Mouse (Mus musculus): ENCODE measurements around the gene Sirt6. TPM values are rescaled to one million over a fixed set of nuclear protein-coding genes. Genes with fewer than 3 reads are reported as not detected.

Sirt6 gene
- total RNA-seq, 1 experiment: 14.5 TPM

DNA sequence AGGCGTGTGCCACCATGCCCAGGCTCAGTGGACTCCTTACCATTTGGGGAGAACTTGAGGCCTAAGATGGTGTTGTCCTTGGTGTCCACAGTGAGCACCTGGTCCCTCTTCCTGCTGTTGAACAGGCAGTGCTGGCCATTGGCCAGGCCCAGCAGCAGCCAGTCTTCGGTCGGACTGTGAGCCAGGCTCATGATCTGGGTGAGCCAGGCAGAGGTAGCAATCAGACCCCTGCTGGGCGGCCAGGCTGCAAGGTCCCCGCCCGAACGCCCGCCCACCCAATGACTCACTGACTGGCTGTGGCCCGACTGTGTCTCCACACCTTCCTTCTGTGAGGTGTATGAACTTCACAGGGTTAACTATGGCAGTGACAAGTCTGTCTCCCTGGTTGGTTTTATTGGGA is 35.8 kb downstream of the Sirt6 start:
- in situ Hi-C loops (cut with MboI; ENCODE audit: low sequenced_read_pairs in 2 of 2, unreplicated experiment in 2 of 2): no loop called here
- Histone ChIP-seq H3K27ac (ENCODE audit: insufficient read depth, low read depth, low read length, poor library complexity, severe bottlenecking) (no peak overlapping the region), H3K36me3 (ENCODE audit: control insufficient read depth, insufficient read depth, low read length, poor library complexity, severe bottlenecking) (no peaks in the 10 kb centered on the region), H3K4me1 (ENCODE audit: control insufficient read depth in 2 of 2, insufficient read depth in 2 of 2, low read length in 2 of 2, poor library complexity in 1 of 2) (peaks cover 13 to 31% of the 10 kb centered on the region in 2 experiments), H3K9me3 (ENCODE audit: control insufficient read depth, insufficient read depth, low read depth, low read length) (no peaks in the 10 kb centered on the region), H3K4me3 (ENCODE audit: insufficient read depth in 1 of 2, low read depth in 1 of 2, low read length in 2 of 2, poor library complexity in 1 of 2, severe bottlenecking in 1 of 2) (no peak overlapping the region), H3K9ac (ENCODE audit: insufficient read depth, low read depth, low read length, poor library complexity, severe bottlenecking) (no peak overlapping the region)
- DNase-seq (ENCODE audit: low read depth, low spot score): no peak
- TF ChIP-seq ZNF384 (IDR thresholded peaks at IDR 0.05; ENCODE audit: low read depth, low read length) (no peak), MAFK (IDR thresholded peaks at IDR 0.05; ENCODE audit: insufficient read depth, low read depth, low read length) (no peak), CHD2 (IDR thresholded peaks at IDR 0.05; ENCODE audit: low read depth, low read length) (no peak), ZC3H11A (IDR thresholded peaks at IDR 0.05; ENCODE audit: borderline replicate concordance, low read depth, low read length) (no peak)

DNA sequence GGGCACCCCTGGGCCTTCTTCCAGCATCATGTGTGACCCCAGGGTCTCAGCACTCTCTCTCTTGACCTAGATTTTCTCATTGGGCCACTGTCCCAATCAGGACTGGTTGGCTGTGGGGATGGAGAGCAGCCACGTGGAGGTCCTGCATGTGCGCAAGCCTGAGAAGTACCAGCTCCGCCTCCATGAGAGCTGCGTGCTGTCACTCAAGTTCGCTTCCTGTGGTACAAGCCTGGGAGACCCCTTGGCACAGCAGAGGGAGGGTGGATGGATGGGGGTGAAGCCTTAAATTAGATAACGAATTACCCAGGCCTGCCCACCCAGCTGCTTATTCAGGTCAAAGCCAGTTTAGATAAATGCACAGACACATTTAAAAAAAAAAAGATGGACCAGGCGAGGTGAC is 38.9 kb downstream of the Sirt6 start:
- Histone ChIP-seq H3K4me3 (ENCODE audit: insufficient read depth in 1 of 2, low read depth in 1 of 2, low read length in 2 of 2, poor library complexity in 1 of 2, severe bottlenecking in 1 of 2) (no peak overlapping the region), H3K27ac (ENCODE audit: insufficient read depth, low read depth, low read length, poor library complexity, severe bottlenecking) (no peak overlapping the region), H3K9me3 (ENCODE audit: control insufficient read depth, insufficient read depth, low read depth, low read length) (no peaks in the 10 kb centered on the region), H3K9ac (ENCODE audit: insufficient read depth, low read depth, low read length, poor library complexity, severe bottlenecking) (no peak overlapping the region), H3K4me1 (ENCODE audit: control insufficient read depth in 2 of 2, insufficient read depth in 2 of 2, low read length in 2 of 2, poor library complexity in 1 of 2) (peaks cover 2 to 13% of the 10 kb centered on the region in 2 experiments; a peak in 2 of 4 replicates), H3K36me3 (ENCODE audit: control insufficient read depth, insufficient read depth, low read length, poor library complexity, severe bottlenecking) (no peaks in the 10 kb centered on the region)
- no peak for DNase-seq (ENCODE audit: low read depth, low spot score)
- in situ Hi-C loops (cut with MboI; ENCODE audit: low sequenced_read_pairs in 2 of 2, unreplicated experiment in 2 of 2): no loop called here
- TF ChIP-seq CHD2 (IDR thresholded peaks at IDR 0.05; ENCODE audit: low read depth, low read length): no peak
- no peak for TF ChIP-seq ZC3H11A (IDR thresholded peaks at IDR 0.05; ENCODE audit: borderline replicate concordance, low read depth, low read length)
- TF ChIP-seq ZNF384 (IDR thresholded peaks at IDR 0.05; ENCODE audit: low read depth, low read length): no peak
- TF ChIP-seq MAFK (IDR thresholded peaks at IDR 0.05; ENCODE audit: insufficient read depth, low read depth, low read length): no peak
- no peak for TF ChIP-seq HCFC1 (IDR thresholded peaks at IDR 0.05; ENCODE audit: borderline replicate concordance, insufficient read depth, low read length)

DNA sequence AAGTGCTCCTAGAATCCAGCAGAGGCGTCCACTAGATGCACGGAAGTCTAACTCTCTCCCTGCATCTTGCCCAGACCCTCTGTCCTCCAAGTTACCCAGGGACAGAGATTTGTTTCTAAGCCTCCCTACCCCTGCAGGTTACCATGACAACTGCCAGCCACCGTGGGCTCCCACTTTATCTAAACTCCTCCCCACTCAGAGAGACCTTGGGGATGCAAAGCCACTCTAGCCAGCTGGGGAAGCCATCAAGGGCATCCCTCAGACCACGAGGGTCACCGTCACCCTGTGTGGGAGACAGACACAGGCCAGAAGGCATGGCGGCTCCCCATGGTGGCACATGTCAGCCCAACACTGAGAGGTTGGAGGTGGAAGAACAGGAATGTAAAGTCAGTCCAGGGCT is 44.2 kb downstream of the Sirt6 start:
- peaks cover 0 to 12% of the 10 kb centered on the region in 2 experiments; a peak in 1 of 4 replicates for H3K4me1 ChIP-seq (ENCODE audit: control insufficient read depth in 2 of 2, insufficient read depth in 2 of 2, low read length in 2 of 2, poor library complexity in 1 of 2)
- in situ Hi-C loops (cut with MboI; ENCODE audit: low sequenced_read_pairs in 2 of 2, unreplicated experiment in 2 of 2): no loop called here

DNA sequence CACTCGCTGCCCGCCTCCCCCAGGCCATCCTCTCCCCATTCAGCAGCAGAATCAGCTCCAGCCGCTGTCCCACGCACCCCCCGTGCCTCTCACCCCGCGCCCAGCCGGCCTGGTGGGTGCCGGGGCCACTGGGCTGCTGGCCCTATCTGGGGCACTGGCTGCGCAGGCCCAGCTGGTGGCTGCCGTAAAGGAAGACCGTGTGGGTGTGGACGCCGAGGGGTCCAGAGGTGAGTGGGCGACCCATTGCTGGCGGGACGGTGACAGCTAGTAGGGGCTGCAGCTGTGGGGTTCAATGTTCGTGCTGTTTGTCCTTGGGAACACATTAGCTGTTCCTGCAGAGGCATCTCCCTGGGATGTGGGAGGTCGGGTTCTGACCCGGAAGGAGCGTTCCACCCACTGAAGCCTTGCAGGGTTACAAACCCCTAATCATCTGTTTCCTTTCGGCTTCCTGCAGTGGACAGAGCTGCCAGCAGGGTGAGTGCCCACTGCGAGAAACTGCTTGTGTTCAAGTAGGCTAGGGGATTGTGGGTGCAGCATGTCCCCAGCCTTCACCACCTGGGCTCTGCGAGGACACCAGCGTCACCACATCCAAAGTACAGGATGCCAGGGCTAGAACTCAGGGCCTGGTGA is 47.0 kb downstream of the Sirt6 start:
- no peak for DNase-seq (ENCODE audit: low read depth, low spot score)
- no peak overlapping the region for H3K27ac ChIP-seq (ENCODE audit: insufficient read depth, low read depth, low read length, poor library complexity, severe bottlenecking)
- TF ChIP-seq ZNF384 (IDR thresholded peaks at IDR 0.05; ENCODE audit: low read depth, low read length): no peak
- TF ChIP-seq ZC3H11A (IDR thresholded peaks at IDR 0.05; ENCODE audit: borderline replicate concordance, low read depth, low read length): no peak
- no peak for TF ChIP-seq CHD2 (IDR thresholded peaks at IDR 0.05; ENCODE audit: low read depth, low read length)
- TF ChIP-seq HCFC1 (IDR thresholded peaks at IDR 0.05; ENCODE audit: borderline replicate concordance, insufficient read depth, low read length): no peak
- TF ChIP-seq MAFK (IDR thresholded peaks at IDR 0.05; ENCODE audit: insufficient read depth, low read depth, low read length): no peak
- H3K9me3 ChIP-seq (ENCODE audit: control insufficient read depth, insufficient read depth, low read depth, low read length): no peaks in the 10 kb centered on the region
- in situ Hi-C loops (cut with MboI; ENCODE audit: low sequenced_read_pairs in 2 of 2, unreplicated experiment in 2 of 2): no loop called here
- H3K4me1 ChIP-seq (ENCODE audit: control insufficient read depth in 2 of 2, insufficient read depth in 2 of 2, low read length in 2 of 2, poor library complexity in 1 of 2): peaks cover 0 to 5% of the 10 kb centered on the region in 2 experiments; a peak in 1 of 4 replicates
- no peak overlapping the region for H3K9ac ChIP-seq (ENCODE audit: insufficient read depth, low read depth, low read length, poor library complexity, severe bottlenecking)
- no peaks in the 10 kb centered on the region for H3K36me3 ChIP-seq (ENCODE audit: control insufficient read depth, insufficient read depth, low read length, poor library complexity, severe bottlenecking)
- H3K4me3 ChIP-seq (ENCODE audit: insufficient read depth in 1 of 2, low read depth in 1 of 2, low read length in 2 of 2, poor library complexity in 1 of 2, severe bottlenecking in 1 of 2): peak overlapping the region in 1 of 2 experiments; percentile 38; a peak in 2 of 4 replicates

More for the DNA sequence above, 44.2 kb downstream of the Sirt6 start:
- DNase-seq (ENCODE audit: low read depth, low spot score): no peak
- TF ChIP-seq ZC3H11A (IDR thresholded peaks at IDR 0.05; ENCODE audit: borderline replicate concordance, low read depth, low read length) (no peak), HCFC1 (IDR thresholded peaks at IDR 0.05; ENCODE audit: borderline replicate concordance, insufficient read depth, low read length) (no peak), MAFK (IDR thresholded peaks at IDR 0.05; ENCODE audit: insufficient read depth, low read depth, low read length) (no peak), ZNF384 (IDR thresholded peaks at IDR 0.05; ENCODE audit: low read depth, low read length) (no peak), CHD2 (IDR thresholded peaks at IDR 0.05; ENCODE audit: low read depth, low read length) (no peak)
- H3K27ac ChIP-seq (ENCODE audit: insufficient read depth, low read depth, low read length, poor library complexity, severe bottlenecking): no peak overlapping the region
- no peaks in the 10 kb centered on the region for H3K9me3 ChIP-seq (ENCODE audit: control insufficient read depth, insufficient read depth, low read depth, low read length)
- H3K9ac ChIP-seq (ENCODE audit: insufficient read depth, low read depth, low read length, poor library complexity, severe bottlenecking): no peak overlapping the region
- no peaks in the 10 kb centered on the region for H3K36me3 ChIP-seq (ENCODE audit: control insufficient read depth, insufficient read depth, low read length, poor library complexity, severe bottlenecking)
- no peak overlapping the region for H3K4me3 ChIP-seq (ENCODE audit: insufficient read depth in 1 of 2, low read depth in 1 of 2, low read length in 2 of 2, poor library complexity in 1 of 2, severe bottlenecking in 1 of 2)
